ENCODE assay signal across 9 mouse cellular contexts in genomic region chr8:106699588-106699987, GRCm38 (mm10). TPM values are rescaled to one million over a fixed set of nuclear protein-coding genes. Genes with fewer than 3 reads are reported as not detected.
DNase-seq lines count a peak whose midpoint lies in the region; ATAC-seq and TF ChIP-seq lines count a peak whose summit lies in the region.
"Had no signal": no experiment of that assay in that cellular context is flagged by ENCODE, and none has a peak within 500 bp of the region (broad histone marks: within the 10 kb centered on the region; RNA-seq: fewer than 3 reads in every experiment).

No protein-coding gene starts in this region.

- whole genome bisulfite sequencing in cerebellum, adult 2 months, result 62% methylated on average over 5 of the region's 5 CpGs
- 73% methylated on average over 5 of the region's 5 CpGs for whole genome bisulfite sequencing in stomach, postnatal 0 days

- no peak overlapping the region for H3K4me3 ChIP-seq in cerebellum, adult 2 months (replicated peaks; ENCODE audit: insufficient read depth, low read depth, low read length)
- no peak overlapping the region for H3K4me3 ChIP-seq in layer of hippocampus, adult 2 months
- no peak overlapping the region for H3K4me3 ChIP-seq in stomach, postnatal 0 days (ENCODE audit: low read depth, low read length)
- H3K4me3 ChIP-seq: liver, embryonic 15.5 days had no signal

- TF ChIP-seq CTCF in cerebellum, adult 2 months (IDR thresholded peaks at IDR 0.05; ENCODE audit: borderline replicate concordance, insufficient read depth, low read depth, low read length), result peak; percentile 59
- TF ChIP-seq CTCF in layer of hippocampus, adult 2 months (conservative IDR thresholded peaks at IDR 0.05), result peak; percentile 91
- TF ChIP-seq CTCF in stomach, postnatal 0 days (IDR thresholded peaks at IDR 0.05; ENCODE audit: low read depth), result peak; percentile 92

- no peak overlapping the region for H3K27ac ChIP-seq in cerebellum, adult 2 months (ENCODE audit: insufficient read depth, low read length)
- no peak overlapping the region for H3K27ac ChIP-seq in layer of hippocampus, adult 2 months
- H3K27ac ChIP-seq in stomach, postnatal 0 days (replicated peaks), result no peak overlapping the region
- H3K27ac ChIP-seq: liver, embryonic 15.5 days had no signal

- no peaks in the 10 kb centered on the region for H3K9me3 ChIP-seq in stomach, postnatal 0 days (ENCODE audit: control insufficient read depth, low read length)
- H3K9me3 ChIP-seq: liver, embryonic 15.5 days had no signal

- H3K27me3 ChIP-seq in cerebellum, adult 2 months (ENCODE audit: control insufficient read depth, insufficient read depth, low read length), result no peaks in the 10 kb centered on the region
- H3K27me3 ChIP-seq in stomach, postnatal 0 days (ENCODE audit: control insufficient read depth, insufficient read depth, low read length), result no peaks in the 10 kb centered on the region
- H3K27me3 ChIP-seq: liver, embryonic 15.5 days had no signal

- ATAC-seq in stomach, postnatal 0 days (ENCODE audit: low FRiP score, low TSS enrichment), result no peak

- TF ChIP-seq EP300 in stomach, postnatal 0 days (optimal IDR thresholded peaks at IDR 0.05), result no peak

- H3K9ac ChIP-seq in stomach, postnatal 0 days (ENCODE audit: low read length), result no peak overlapping the region
- H3K9ac ChIP-seq: liver, embryonic 15.5 days had no signal

- no peaks in the 10 kb centered on the region for H3K4me1 ChIP-seq in cerebellum, adult 2 months (ENCODE audit: control insufficient read depth, insufficient read depth, low read length)
- no peaks in the 10 kb centered on the region for H3K4me1 ChIP-seq in stomach, postnatal 0 days (replicated peaks; ENCODE audit: control insufficient read depth, insufficient read depth)

- peak in 1 of 2 experiments; percentile 39 for DNase-seq in cerebellum, adult 2 months
- DNase-seq in cerebellum, adult 8-10 months, result no peak
- peak; percentile 72 for DNase-seq in A20 (ENCODE audit: low read depth, low spot score)
- peak; percentile 63 for DNase-seq in brain, adult 2 months (ENCODE audit: low read depth, low spot score)
- peak; percentile 70 for DNase-seq in gastrocnemius, adult 18-20 months (ENCODE audit: low spot score)
- peak; percentile 37 to 78 for DNase-seq in layer of hippocampus, adult 2 months (ENCODE audit: low spot score in 2 of 2)
- DNase-seq in lung, postnatal 36 days, result peak; percentile 78
- DNase-seq in stomach, postnatal 0 days (ENCODE audit: low spot score), result peak; percentile 70

- H3K36me3 ChIP-seq in stomach, postnatal 0 days (ENCODE audit: control insufficient read depth, insufficient read depth, low read length), result peaks cover 21% of the 10 kb centered on the region

- TF ChIP-seq POLR2A in cerebellum, adult 2 months (IDR thresholded peaks at IDR 0.05; ENCODE audit: borderline replicate concordance, insufficient read depth, low read length), result no peak

- no peak overlapping the region for H3K4me2 ChIP-seq in stomach, postnatal 0 days (replicated peaks; ENCODE audit: low read depth)
- H3K4me2 ChIP-seq: liver, embryonic 15.5 days had no signal

RNA-seq across cellular contexts. Expression of gene Tango6, which starts 16.7 kb away (rescaled TPM):
- polyA plus RNA-seq in cerebellum, adult 2 months (2012; rRNA removed), result 5.3 and 5.5 TPM in 2 replicates
- 10 to 100 TPM; 10.5 to 10.8 TPM for total RNA-seq in gastrocnemius, adult 18-20 months (2021)
- 1 to 10 TPM; 6.7 to 6.9 TPM for total RNA-seq in layer of hippocampus, adult 2 months (2021)
- polyA plus RNA-seq in stomach, postnatal 0 days (2015; fragmentation: Nextera tagmentation; extraction: Ambion mirVana), result 3.0 and 3.1 TPM in 2 replicates
